Mouse (Mus musculus) lung, postnatal 0 days (tissue): ENCODE measurements around the gene Fyb.

Experiments
- CTCF ChIP-seq: IDR thresholded peaks from 2 replicates; pipeline ENCODE4 v1.5.1; 2016; ENCODE audit warnings: antibody characterized with exemption, mild to moderate bottlenecking
- EP300 ChIP-seq: IDR thresholded peaks from 2 replicates; pipeline ENCODE4 v1.6.1; 2016; ENCODE audit warnings: antibody characterized with exemption, mild to moderate bottlenecking, control low read depth

DNA sequence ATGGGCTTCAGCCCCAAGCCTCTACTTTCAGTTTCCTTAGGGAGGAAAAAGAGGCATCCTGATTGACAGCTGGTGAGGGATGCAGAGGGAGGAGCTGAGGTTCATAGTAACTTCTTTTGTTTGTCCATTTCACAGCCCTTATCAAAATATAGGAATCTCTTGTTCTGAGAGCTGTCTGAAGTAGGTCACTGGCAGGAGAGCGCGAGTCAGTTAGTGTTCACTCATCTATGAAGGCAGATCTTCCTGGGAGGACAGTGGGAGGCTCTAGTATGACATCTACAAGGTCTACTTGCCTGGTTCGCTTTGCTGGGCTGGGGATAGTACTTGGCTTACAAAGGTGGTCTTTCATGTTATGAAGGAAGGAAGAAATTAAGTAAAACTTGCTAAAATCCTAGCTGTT is 46.0 kb downstream of the Fyb start:
- TF ChIP-seq CTCF (no peak), EP300 (no peak)
